Mouse (Mus musculus): ENCODE results near the gene Trp53rka. TPM values are rescaled to one million over a fixed set of nuclear protein-coding genes. Genes with fewer than 3 reads are reported as not detected.

The Trp53rka gene
- polyA plus RNA-seq, 1 experiment from 2014 or later = 55.3 TPM

Other genes starting within 250 kb of the Trp53rka start
- gene Slc35c2, start 205.5 kb downstream of the Trp53rka start, polyA plus RNA-seq (2016; fragmentation: Nextera tagmentation; extraction: Ambion mirVana) = 74.9 and 75.4 TPM in 2 replicates
- gene Elmo2, start 166.8 kb downstream of the Trp53rka start, polyA plus RNA-seq (2016; fragmentation: Nextera tagmentation; extraction: Ambion mirVana) = 83.7 and 86.4 TPM in 2 replicates
- 4.7 and 4.9 TPM in 2 replicates for gene Zfp663, start 124.6 kb downstream of the Trp53rka start, polyA plus RNA-seq (2016; fragmentation: Nextera tagmentation; extraction: Ambion mirVana)
- 20.3 and 21.1 TPM in 2 replicates for gene Zfp334, start 105.1 kb downstream of the Trp53rka start, polyA plus RNA-seq (2016; fragmentation: Nextera tagmentation; extraction: Ambion mirVana)
- gene Ocstamp, start 92.9 kb downstream of the Trp53rka start, polyA plus RNA-seq (2016; fragmentation: Nextera tagmentation; extraction: Ambion mirVana) = 0.05 and 0.15 TPM in 2 replicates
- 0.69 and 0.77 TPM in 2 replicates for gene Slc13a3, start 20.1 kb downstream of the Trp53rka start, polyA plus RNA-seq (2016; fragmentation: Nextera tagmentation; extraction: Ambion mirVana)
- gene Slc2a10, start 10.5 kb upstream of the Trp53rka start, polyA plus RNA-seq (2016; fragmentation: Nextera tagmentation; extraction: Ambion mirVana) = 4.6 and 5.9 TPM in 2 replicates
- 18.0 and 24.2 TPM in 2 replicates for gene Eya2, start 101.7 kb upstream of the Trp53rka start, polyA plus RNA-seq (2016; fragmentation: Nextera tagmentation; extraction: Ambion mirVana)